Mouse (Mus musculus) CD4-positive, CD25-positive, alpha-beta regulatory T cell, adult 4 months (primary cell): Measurements from ENCODE around the gene Trim30c. TPM values are rescaled to one million over a fixed set of nuclear protein-coding genes. Genes with fewer than 3 reads are reported as not detected.
"Not testable (repeated sequence)": the region's sequence is repeated elsewhere in the genome, so short reads cannot be mapped to it uniquely, and the experiment has no call there.

Experiments
- ATAC-seq: one replicate; pipeline ENCODE4 v1.8.0; 2017
- polyA plus RNA-seq, 2 experiments: library from polyadenylated mRNA; unstranded; fragments of 100-300 nt; shearing (Covaris generic); gene quantifications; one replicate each; pipeline ENCODE4 v1.2.1; 2017

Trim30c gene
- polyA plus RNA-seq: 1 to 10 TPM in 1 of 2 experiments, under 1 TPM in 1; 0.75 to 1.2 TPM

DNA sequence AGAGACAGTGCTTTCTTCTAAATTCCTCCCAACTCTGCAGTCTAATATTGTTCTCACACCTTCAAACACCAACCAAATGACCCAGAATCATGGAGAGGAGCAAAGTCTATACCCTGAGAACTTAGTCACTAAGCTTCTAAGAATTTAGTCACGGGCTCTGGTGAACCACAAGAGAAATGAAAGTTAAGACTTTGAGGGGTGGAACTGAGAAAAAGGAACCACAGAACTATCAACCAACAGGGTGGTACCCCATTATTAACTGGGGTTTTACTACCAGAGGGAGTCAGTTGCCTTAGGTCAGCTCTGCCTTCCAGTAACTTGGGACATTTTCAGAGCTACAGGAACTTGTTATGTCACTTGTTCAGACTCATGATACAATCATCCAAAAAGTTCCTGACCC is at the start of gene Trim30c:
Gene Trim30c (minus strand): TSS at position 140 of the 400 bp plus-strand sequence.
- peak; percentile 57 for ATAC-seq

DNA sequence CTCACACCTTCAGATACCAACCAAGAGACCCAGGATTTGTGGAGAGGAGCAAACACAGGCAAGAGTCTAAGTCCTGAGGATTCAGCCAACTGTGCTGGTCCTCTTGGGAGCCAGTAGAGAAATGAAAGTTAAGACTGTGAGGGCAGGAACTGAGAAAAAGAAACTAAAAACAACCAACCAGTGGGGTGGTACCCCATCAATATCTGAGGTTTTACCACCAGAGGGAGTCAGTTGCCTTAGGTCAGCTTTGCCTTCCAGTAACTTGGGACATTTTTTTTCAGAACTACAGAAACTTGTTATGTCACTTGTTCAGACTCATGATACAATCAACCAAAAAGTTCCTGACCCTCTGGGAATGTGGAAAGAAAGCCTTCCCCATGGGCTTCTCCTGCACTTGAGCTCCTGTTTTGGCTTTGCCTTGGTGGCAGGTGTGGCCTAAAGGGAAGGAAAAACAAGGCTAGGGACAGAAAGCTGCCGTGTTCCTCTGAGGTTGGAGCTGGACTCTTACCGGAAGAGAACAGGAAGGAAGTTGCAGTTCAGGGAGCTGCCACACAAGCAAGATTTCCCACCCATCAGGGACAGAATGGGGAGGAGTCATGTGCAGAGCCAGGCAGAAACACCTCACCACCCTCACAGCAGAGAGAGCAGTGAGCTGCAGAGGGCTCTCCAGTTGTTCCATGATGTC is 45.5 kb upstream of the Trim30c start:
- peak; percentile 93 for ATAC-seq

- ATAC-seq: peak; percentile 48
These were observed 3.9 kb upstream of the Trim30c start for GRCm38 (mm10) chr7:104404460-104404950.

- peak; percentile 42 for ATAC-seq
These were observed 503 bp upstream of the Trim30c start for GRCm38 (mm10) chr7:104401140-104401539.

DNA sequence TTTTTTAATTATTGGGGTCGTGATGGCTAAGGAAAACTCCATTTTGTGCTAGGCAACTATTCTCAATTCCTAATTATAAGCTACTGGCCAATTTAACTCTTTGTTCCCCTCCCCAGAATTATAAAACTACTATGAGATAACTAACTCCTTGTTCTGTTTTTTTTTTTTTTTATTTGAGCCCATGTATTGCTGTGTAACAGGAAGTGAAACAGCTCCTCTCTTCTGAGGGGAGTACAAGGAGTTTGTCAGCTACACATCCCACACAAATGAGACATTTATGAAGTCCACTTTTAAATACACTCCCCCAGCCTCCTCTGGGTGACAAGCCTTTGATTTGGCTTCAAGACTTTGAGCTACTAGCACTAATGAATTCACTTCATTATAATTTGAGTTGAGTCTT is 2.1 kb downstream of the Trim30c start:
- no peak for ATAC-seq

GRCm38 (mm10) chr7:104369736-104370414 is 30.8 kb downstream of the Trim30c start, which contains the start of gene Trim30b:
Trim30b (minus strand) TSS chr7:104369884.
- peak; percentile 91 for ATAC-seq

DNA sequence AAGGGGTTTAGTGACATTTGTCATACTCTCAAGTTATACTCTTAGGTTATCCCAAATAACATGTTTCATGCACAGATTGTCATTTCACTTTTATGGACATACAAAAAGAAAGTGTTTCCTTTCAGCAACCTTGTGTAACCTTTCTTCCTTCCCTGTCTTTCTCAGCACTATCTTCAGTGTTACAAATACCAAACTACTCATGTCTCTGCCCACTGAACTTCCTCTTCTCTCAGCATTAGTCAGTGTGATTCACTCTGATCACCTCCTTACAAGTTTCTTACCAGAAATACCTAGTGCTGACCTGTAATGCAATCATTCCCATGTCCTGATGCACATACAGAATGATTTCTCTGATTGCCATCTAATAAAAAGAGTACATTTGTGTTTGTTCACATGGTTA is 34.3 kb downstream of the Trim30c start:
- ATAC-seq: no peak

DNA sequence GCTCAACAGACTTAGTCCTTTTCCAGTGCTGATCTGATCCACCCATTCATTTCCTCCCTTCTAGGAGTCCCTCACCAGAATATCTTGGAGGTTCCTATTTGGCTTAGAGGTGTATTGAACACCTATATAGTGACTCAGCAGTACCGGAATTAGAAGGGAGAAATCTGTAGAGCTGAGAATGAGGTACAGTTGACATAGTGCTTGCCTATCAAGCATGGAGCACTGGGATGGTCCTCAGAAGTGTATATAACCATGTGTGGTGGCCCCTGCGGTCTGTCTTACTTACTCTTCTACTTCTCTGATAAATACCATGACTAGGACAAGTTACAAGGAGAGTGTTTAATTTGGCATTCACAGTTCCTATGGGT is 47.1 kb downstream of the Trim30c start:
- no peak for ATAC-seq

- ATAC-seq: peak; percentile 99
These were observed 47.7 kb downstream of the Trim30c start, which contains the start of gene Trim12c for GRCm38 (mm10) chr7:104352717-104353599. Trim12c (minus strand) TSS chr7:104353362.

DNA sequence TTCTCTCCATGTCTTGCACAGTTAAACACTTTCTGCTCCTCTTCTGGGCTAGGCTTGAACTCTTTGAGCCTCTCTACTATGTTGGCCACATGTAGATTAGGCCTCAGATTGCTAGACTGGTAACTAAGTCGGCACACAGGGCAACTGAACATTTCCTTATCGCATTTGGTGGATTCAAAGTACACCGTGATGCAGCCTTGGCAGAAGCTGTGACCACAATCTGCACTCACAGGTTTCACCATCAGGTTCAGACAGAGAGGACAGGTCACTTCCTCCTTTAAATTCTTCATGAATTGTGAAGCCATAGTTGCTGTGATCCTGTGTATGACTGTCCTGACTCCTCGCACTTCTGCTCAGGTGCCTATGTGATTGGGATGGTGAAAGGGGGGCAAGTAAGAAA is 52.6 kb downstream of the Trim30c start:
- ATAC-seq: not testable (repeated sequence)

DNA sequence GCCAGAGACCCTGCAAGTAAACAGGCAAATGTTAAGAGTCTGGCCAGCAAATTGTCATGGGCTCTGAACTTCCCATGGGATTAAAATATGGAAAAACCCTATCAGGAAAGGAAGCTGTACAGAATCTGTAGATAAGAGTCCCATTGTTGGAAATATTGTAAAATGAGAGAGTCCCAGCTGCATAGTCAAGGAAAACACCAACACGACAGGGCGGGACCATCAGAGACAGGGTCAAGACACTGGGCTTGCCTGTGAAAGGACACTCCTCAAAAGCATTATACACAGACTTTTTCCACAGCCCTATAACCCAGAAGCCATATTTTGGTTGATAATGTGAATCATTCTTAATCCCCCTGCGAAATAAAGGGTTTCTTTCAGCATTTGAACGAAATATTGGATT is 59.9 kb downstream of the Trim30c start:
- not testable (repeated sequence) for ATAC-seq

DNA sequence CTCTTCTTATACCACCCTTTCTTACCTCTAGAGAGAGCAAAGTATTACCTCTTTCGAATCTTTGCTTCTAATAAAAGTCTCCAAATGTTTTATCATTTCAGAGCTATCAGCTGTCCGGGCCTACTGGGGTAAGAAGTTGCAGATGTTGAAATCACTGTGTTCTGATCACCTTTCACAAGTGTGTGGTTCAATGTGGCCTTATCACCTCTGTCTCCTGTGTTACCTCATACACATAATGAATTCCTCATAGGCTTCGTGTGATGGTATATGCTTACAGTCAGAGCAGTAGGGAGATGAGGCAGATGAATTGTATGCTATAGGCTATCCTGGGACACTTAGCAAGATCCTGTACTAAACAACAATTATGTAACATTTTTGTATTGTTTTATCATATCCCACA is 65.1 kb downstream of the Trim30c start:
- not testable (repeated sequence) for ATAC-seq

Other genes with a start within 250 kb of the Trim30c start
- gene Olfm5, start 236.0 kb downstream of the Trim30c start, polyA plus RNA-seq: not detected
- under 1 TPM; 0.20 to 0.23 TPM for gene Olfr648, start 217.4 kb downstream of the Trim30c start, polyA plus RNA-seq
- gene Olfr649, start 204.9 kb downstream of the Trim30c start, polyA plus RNA-seq: not detected
- gene Trim6, start 182.0 kb downstream of the Trim30c start, polyA plus RNA-seq: 1 to 10 TPM in 1 of 2 experiments, under 1 TPM in 1; 0.25 to 2.7 TPM
- 10 to 100 TPM; 71.3 to 83.9 TPM for gene Trim34a, start 156.4 kb downstream of the Trim30c start, polyA plus RNA-seq
- 10 to 100 TPM; 36.0 to 41.6 TPM for gene Trim5, start 112.7 kb downstream of the Trim30c start, polyA plus RNA-seq
- gene Trim12a, start 85.4 kb downstream of the Trim30c start, polyA plus RNA-seq: 100 to 1,000 TPM; 162 to 190 TPM
- gene Trim34b, start 71.4 kb downstream of the Trim30c start, polyA plus RNA-seq: 1 to 10 TPM; 1.1 to 2.3 TPM
- gene Trim12c, start 47.5 kb downstream of the Trim30c start, polyA plus RNA-seq: 10 to 100 TPM; 20.6 to 26.7 TPM
- 1 to 10 TPM; 1.1 to 1.5 TPM for gene Trim30b, start 31.0 kb downstream of the Trim30c start, polyA plus RNA-seq
- gene Trim30a, start 64.4 kb upstream of the Trim30c start, polyA plus RNA-seq: 10 to 100 TPM; 81.7 to 90.6 TPM
- gene Trim30d, start 107.0 kb upstream of the Trim30c start, polyA plus RNA-seq: 10 to 100 TPM; 40.7 to 42.4 TPM
- gene Olfr651, start 149.3 kb upstream of the Trim30c start, polyA plus RNA-seq: not detected
- under 1 TPM in 1 of 2 experiments, not detected in 1; 0.13 TPM for gene Olfr652, start 160.1 kb upstream of the Trim30c start, polyA plus RNA-seq
- gene Olfr653, start 176.5 kb upstream of the Trim30c start, polyA plus RNA-seq: not detected
- gene Olfr654, start 186.2 kb upstream of the Trim30c start, polyA plus RNA-seq: not detected
- gene Olfr655, start 200.9 kb upstream of the Trim30c start, polyA plus RNA-seq: under 1 TPM in 1 of 2 experiments, not detected in 1; 0.27 TPM
- gene Olfr656, start 213.1 kb upstream of the Trim30c start, polyA plus RNA-seq: not detected
- not detected for gene Olfr657, start 224.0 kb upstream of the Trim30c start, polyA plus RNA-seq
- not detected for gene Olfr658, start 246.5 kb upstream of the Trim30c start, polyA plus RNA-seq